Mouse (Mus musculus) spleen, adult 10 weeks (tissue): ENCODE measurements around the gene Cox5a. TPM values are rescaled to one million over a fixed set of nuclear protein-coding genes. Genes with fewer than 3 reads are reported as not detected.

ENCODE experiments used
- polyA plus RNA-seq: library from polyadenylated mRNA; stranded (reverse); fragments of 350-450 nt; fragmentation: Illumina TruSeq; extraction: RNeasy Lipid Tissue Mini Kit (QIAGEN cat#74804); gene quantifications from one replicate; pipeline ENCODE4 v1.2.3, GENCODE M21; 2015; ENCODE audit warnings: low replicate concordance; ENCODE audit not compliant: insufficient read depth

The Cox5a gene
- 346 TPM for polyA plus RNA-seq

GRCm38 (mm10) chr9:57521056-57521911 is at the start of gene Cox5a:
Gene Cox5a, plus strand, starts transcription at chr9:57521274.

GRCm38 (mm10) chr9:57503622-57504380 is 17.3 kb upstream of the Cox5a start, which contains the start of gene Rpp25:
Gene Rpp25, plus strand, starts transcription at chr9:57504026.

GRCm38 (mm10) chr9:57537044-57537727 is 16.1 kb downstream of the Cox5a start, which contains the start of gene Fam219b:
Gene Fam219b, plus strand, starts transcription at chr9:57537528.

GRCm38 (mm10) chr9:57552139-57552887 is 31.2 kb downstream of the Cox5a start, which contains the start of gene Mpi:
Gene Mpi, minus strand, starts transcription at chr9:57552763.

GRCm38 (mm10) chr9:57560861-57561710 is 40.0 kb downstream of the Cox5a start, which contains the start of gene Scamp2:
Gene Scamp2, plus strand, starts transcription at chr9:57560943.

Other genes with a start within 250 kb of the Cox5a start
- 76.6 TPM for gene Ppcdc, start 81.2 kb upstream of the Cox5a start, polyA plus RNA-seq
- 9.7 TPM for gene Scamp5, start 53.2 kb upstream of the Cox5a start, polyA plus RNA-seq
- gene Rpp25, start 17.2 kb upstream of the Cox5a start, polyA plus RNA-seq = not detected
- 22.1 TPM for gene Fam219b, start 16.3 kb downstream of the Cox5a start, polyA plus RNA-seq
- 18.1 TPM for gene Mpi, start 31.5 kb downstream of the Cox5a start, polyA plus RNA-seq
- 64.8 TPM for gene Scamp2, start 39.7 kb downstream of the Cox5a start, polyA plus RNA-seq
- gene Ulk3, start 68.2 kb downstream of the Cox5a start, polyA plus RNA-seq = 46.6 TPM
- not detected for gene Cplx3, start 85.0 kb downstream of the Cox5a start, polyA plus RNA-seq
- gene Lman1l, start 99.5 kb downstream of the Cox5a start, polyA plus RNA-seq = not detected
- 262 TPM for gene Csk, start 132.4 kb downstream of the Cox5a start, polyA plus RNA-seq
- gene Cyp1a2, start 162.4 kb downstream of the Cox5a start, polyA plus RNA-seq = not detected
- 0.30 TPM for gene Cyp1a1, start 166.7 kb downstream of the Cox5a start, polyA plus RNA-seq
- 17.7 TPM for gene Edc3, start 187.3 kb downstream of the Cox5a start, polyA plus RNA-seq
- 95.7 TPM for gene Clk3, start 244.6 kb downstream of the Cox5a start, polyA plus RNA-seq